Mouse (Mus musculus): ENCODE measurements around the gene Elp5. TPM values are rescaled to one million over a fixed set of nuclear protein-coding genes. Genes with fewer than 3 reads are reported as not detected.
"Not testable (repeated sequence)": the region's sequence is repeated elsewhere in the genome, so short reads cannot be mapped to it uniquely, and the experiment has no call there.

Gene Elp5
- polyA plus RNA-seq, 1 experiment from 2014 or later, result 57.7 TPM

- TF ChIP-seq CTCF (IDR thresholded peaks at IDR 0.05; ENCODE audit: low read depth), result no peak
- no peak overlapping the region for H3K4me3 ChIP-seq (ENCODE audit: low read depth, low read length)
- peaks cover 13% of the 10 kb centered on the region for H3K4me1 ChIP-seq (replicated peaks; ENCODE audit: control insufficient read depth, insufficient read depth, low read length)
- 61% methylated on average over 4 of the region's 4 CpGs for WGBS
- no peaks in the 10 kb centered on the region for H3K9me3 ChIP-seq (ENCODE audit: control insufficient read depth)
- H3K27me3 ChIP-seq (replicated peaks; ENCODE audit: control insufficient read depth, insufficient read depth, low read length), result peaks cover 5% of the 10 kb centered on the region
- H3K36me3 ChIP-seq (ENCODE audit: control insufficient read depth, insufficient read depth), result no peaks in the 10 kb centered on the region
- ATAC-seq, result no peak
- no peak overlapping the region for H3K27ac ChIP-seq (ENCODE audit: low read depth, low read length)
- no peak overlapping the region for H3K9ac ChIP-seq (ENCODE audit: low read depth, low read length)
- H3K4me2 ChIP-seq (replicated peaks; ENCODE audit: low read depth), result no peak overlapping the region
These were observed 49.3 kb downstream of the Elp5 start for GRCm38 (mm10) chr11:69933066-69933465.

- Histone ChIP-seq H3K27ac (ENCODE audit: low read depth, low read length) (no peak overlapping the region), H3K4me2 (replicated peaks; ENCODE audit: low read depth) (no peak overlapping the region), H3K4me3 (ENCODE audit: low read depth, low read length) (no peak overlapping the region), H3K27me3 (replicated peaks; ENCODE audit: control insufficient read depth, insufficient read depth, low read length) (peaks cover 5% of the 10 kb centered on the region), H3K4me1 (replicated peaks; ENCODE audit: control insufficient read depth, insufficient read depth, low read length) (peaks cover 12% of the 10 kb centered on the region), H3K9me3 (ENCODE audit: control insufficient read depth) (no peaks in the 10 kb centered on the region), H3K9ac (ENCODE audit: low read depth, low read length) (no peak overlapping the region), H3K36me3 (ENCODE audit: control insufficient read depth, insufficient read depth) (no peaks in the 10 kb centered on the region)
- ATAC-seq, result no peak
- WGBS, result 38% methylated on average over 3 of the region's 3 CpGs
- peak; percentile 56 for TF ChIP-seq CTCF (IDR thresholded peaks at IDR 0.05; ENCODE audit: low read depth)
These were observed 50.1 kb downstream of the Elp5 start for GRCm38 (mm10) chr11:69932254-69932653.

- Histone ChIP-seq H3K4me2 (replicated peaks; ENCODE audit: low read depth) (no peak overlapping the region), H3K27me3 (replicated peaks; ENCODE audit: control insufficient read depth, insufficient read depth, low read length) (peaks cover 5% of the 10 kb centered on the region), H3K27ac (ENCODE audit: low read depth, low read length) (no peak overlapping the region), H3K9me3 (ENCODE audit: control insufficient read depth) (no peaks in the 10 kb centered on the region), H3K36me3 (ENCODE audit: control insufficient read depth, insufficient read depth) (no peaks in the 10 kb centered on the region), H3K9ac (ENCODE audit: low read depth, low read length) (no peak overlapping the region), H3K4me3 (ENCODE audit: low read depth, low read length) (no peak overlapping the region), H3K4me1 (replicated peaks; ENCODE audit: control insufficient read depth, insufficient read depth, low read length) (peaks cover 8% of the 10 kb centered on the region)
- no peak for ATAC-seq
- WGBS, result 70% methylated on average over 8 of the region's 8 CpGs
- TF ChIP-seq CTCF (IDR thresholded peaks at IDR 0.05; ENCODE audit: low read depth), result no peak
These were observed 50.5 kb downstream of the Elp5 start for GRCm38 (mm10) chr11:69931769-69932168.

DNA sequence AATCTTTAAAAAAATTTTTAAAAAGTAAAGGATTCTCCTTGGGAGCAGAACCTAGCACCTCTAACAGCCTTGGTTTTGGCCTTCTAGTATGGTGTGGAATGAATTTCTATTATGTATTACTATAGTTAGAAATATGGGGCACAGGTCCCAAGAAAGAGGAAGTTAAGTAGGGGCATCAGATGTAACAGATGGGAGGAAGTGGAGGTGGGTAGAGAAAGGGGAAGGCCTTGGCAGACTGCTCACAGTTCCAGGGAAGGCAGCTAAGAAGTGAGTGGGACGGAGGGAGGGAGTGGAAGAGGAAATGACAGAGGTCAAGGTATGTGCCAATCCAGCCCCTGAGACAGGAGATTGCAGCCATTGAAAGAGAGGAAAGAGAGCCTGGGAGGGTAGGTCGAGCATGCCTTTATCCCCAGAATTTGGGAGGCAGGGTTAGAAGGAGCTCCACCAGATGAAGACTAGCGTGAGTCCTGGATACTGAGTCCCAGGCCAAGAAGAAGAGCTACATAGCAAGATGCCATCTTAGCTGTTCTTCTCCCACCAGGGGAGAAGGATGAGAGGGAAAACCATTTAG lies 51.3 kb downstream of the Elp5 start:
- no peaks in the 10 kb centered on the region for H3K36me3 ChIP-seq (ENCODE audit: control insufficient read depth, insufficient read depth)
- H3K27ac ChIP-seq (ENCODE audit: low read depth, low read length), result no peak overlapping the region
- no peaks in the 10 kb centered on the region for H3K9me3 ChIP-seq (ENCODE audit: control insufficient read depth)
- H3K4me2 ChIP-seq (replicated peaks; ENCODE audit: low read depth), result no peak overlapping the region
- H3K27me3 ChIP-seq (replicated peaks; ENCODE audit: control insufficient read depth, insufficient read depth, low read length), result peaks cover 5% of the 10 kb centered on the region
- TF ChIP-seq CTCF (IDR thresholded peaks at IDR 0.05; ENCODE audit: low read depth), result no peak
- no peak overlapping the region for H3K4me3 ChIP-seq (ENCODE audit: low read depth, low read length)
- H3K4me1 ChIP-seq (replicated peaks; ENCODE audit: control insufficient read depth, insufficient read depth, low read length), result peaks cover 6% of the 10 kb centered on the region
- WGBS, result 53% methylated on average over 3 of the region's 3 CpGs
- ATAC-seq, result no peak
- no peak overlapping the region for H3K9ac ChIP-seq (ENCODE audit: low read depth, low read length)

DNA sequence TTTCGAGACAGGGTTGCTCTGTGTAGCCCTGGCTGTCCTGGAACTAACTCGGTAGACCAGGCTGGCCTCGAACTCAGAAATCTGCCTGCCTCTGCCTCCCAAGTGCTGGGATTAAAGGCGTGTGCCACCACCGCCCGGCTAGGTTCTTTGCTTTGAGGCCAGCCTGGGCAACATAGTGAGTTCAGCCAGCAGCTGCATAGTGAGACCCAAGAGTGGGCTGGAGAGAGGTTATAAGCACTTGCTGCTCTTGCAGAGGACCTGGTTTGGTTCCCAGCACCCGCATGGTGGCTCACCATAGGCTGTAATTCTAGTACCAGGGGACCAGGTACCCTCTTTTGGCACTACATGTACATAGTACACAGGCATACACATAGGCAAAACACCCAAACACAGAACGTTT lies 52.1 kb downstream of the Elp5 start:
- H3K4me2 ChIP-seq (replicated peaks; ENCODE audit: low read depth); H3K4me1 ChIP-seq (replicated peaks; ENCODE audit: control insufficient read depth, insufficient read depth, low read length); H3K27ac ChIP-seq (ENCODE audit: low read depth, low read length); H3K36me3 ChIP-seq (ENCODE audit: control insufficient read depth, insufficient read depth); H3K4me3 ChIP-seq (ENCODE audit: low read depth, low read length); H3K9me3 ChIP-seq (ENCODE audit: control insufficient read depth); H3K27me3 ChIP-seq (replicated peaks; ENCODE audit: control insufficient read depth, insufficient read depth, low read length); ATAC-seq; H3K9ac ChIP-seq (ENCODE audit: low read depth, low read length): not testable (repeated sequence)
- WGBS, result 93% methylated on average over 8 of the region's 8 CpGs

- Histone ChIP-seq H3K9ac (ENCODE audit: low read depth, low read length) (no peak overlapping the region), H3K27ac (ENCODE audit: low read depth, low read length) (no peak overlapping the region), H3K4me1 (replicated peaks; ENCODE audit: control insufficient read depth, insufficient read depth, low read length) (no peaks in the 10 kb centered on the region), H3K4me2 (replicated peaks; ENCODE audit: low read depth) (no peak overlapping the region), H3K27me3 (replicated peaks; ENCODE audit: control insufficient read depth, insufficient read depth, low read length) (no peaks in the 10 kb centered on the region; the same call in 1 of the 2 replicates), H3K9me3 (ENCODE audit: control insufficient read depth) (no peaks in the 10 kb centered on the region), H3K4me3 (ENCODE audit: low read depth, low read length) (no peak overlapping the region), H3K36me3 (ENCODE audit: control insufficient read depth, insufficient read depth) (no peaks in the 10 kb centered on the region)
- WGBS, result 40% methylated on average over 4 of the region's 4 CpGs
- no peak for TF ChIP-seq CTCF (IDR thresholded peaks at IDR 0.05; ENCODE audit: low read depth)
- no peak for ATAC-seq
These were observed 52.6 kb downstream of the Elp5 start for GRCm38 (mm10) chr11:69929712-69930111.

DNA sequence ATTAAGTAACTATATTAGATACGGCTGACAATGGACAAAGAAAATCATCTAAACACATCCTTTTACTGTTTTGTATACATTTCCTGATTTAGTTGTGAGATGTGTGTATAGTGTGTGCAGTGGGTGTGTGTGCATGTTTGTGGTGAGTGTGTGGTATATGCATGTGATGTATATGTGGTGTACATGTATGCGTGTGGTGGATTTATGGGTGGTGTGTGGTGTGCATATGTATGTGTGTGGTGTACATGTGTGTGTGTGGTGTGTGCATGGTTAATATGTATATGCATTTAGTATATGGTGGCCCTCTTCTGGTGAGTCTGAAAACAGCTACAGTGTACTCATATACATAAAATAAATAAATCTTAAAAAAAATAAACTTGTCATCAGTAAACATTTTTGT lies 54.8 kb downstream of the Elp5 start:
- Histone ChIP-seq H3K4me3 (ENCODE audit: low read depth, low read length) (no peak overlapping the region), H3K9me3 (ENCODE audit: control insufficient read depth) (no peaks in the 10 kb centered on the region), H3K4me1 (replicated peaks; ENCODE audit: control insufficient read depth, insufficient read depth, low read length) (no peaks in the 10 kb centered on the region), H3K9ac (ENCODE audit: low read depth, low read length) (no peak overlapping the region), H3K4me2 (replicated peaks; ENCODE audit: low read depth) (no peak overlapping the region), H3K27me3 (replicated peaks; ENCODE audit: control insufficient read depth, insufficient read depth, low read length) (no peaks in the 10 kb centered on the region), H3K27ac (ENCODE audit: low read depth, low read length) (no peak overlapping the region), H3K36me3 (ENCODE audit: control insufficient read depth, insufficient read depth) (no peaks in the 10 kb centered on the region)
- WGBS, result 94% methylated on average over 2 of the region's 2 CpGs
- TF ChIP-seq CTCF (IDR thresholded peaks at IDR 0.05; ENCODE audit: low read depth), result no peak
- ATAC-seq, result no peak

All from intestine, postnatal 0 days (tissue).